Mouse (Mus musculus) cortical plate, adult 2 months (tissue): ENCODE data around the gene Pla2g3. TPM values are rescaled to one million over a fixed set of nuclear protein-coding genes. Genes with fewer than 3 reads are reported as not detected.

Source experiments
- H3K27ac ChIP-seq: fragments of 200-500 bp; 2 replicates; pipeline ENCODE4 v1.5.1; 2012; ENCODE audit warnings: low read length, control low read depth, inconsistent platforms; ENCODE audit not compliant: insufficient read depth
- H3K4me1 ChIP-seq: fragments of 200-500 bp; 2 replicates; pipeline ENCODE4 v1.6.1; 2011; ENCODE audit warnings: low read length; ENCODE audit not compliant: control insufficient read depth, insufficient read depth
- H3K4me3 ChIP-seq: fragments of 200-500 bp; 2 replicates; pipeline ENCODE4 v1.5.1; 2011; ENCODE audit warnings: mild to moderate bottlenecking, low read length, control low read depth; ENCODE audit not compliant: insufficient read depth
- CTCF ChIP-seq: fragments of 200-500 bp; IDR thresholded peaks from 2 replicates; pipeline ENCODE4 v1.5.1; 2011; ENCODE audit warnings: mild to moderate bottlenecking, control low read depth, low read length; ENCODE audit not compliant: insufficient read depth; ENCODE audit errors: extremely low read depth
- POLR2A ChIP-seq: fragments of 200-500 bp; IDR thresholded peaks from 2 replicates; pipeline ENCODE4 v1.6.1; 2011; ENCODE audit warnings: mild to moderate bottlenecking, low read length, control low read depth; ENCODE audit not compliant: insufficient read depth; ENCODE audit errors: extremely low read depth
- polyA plus RNA-seq: library from polyadenylated mRNA; depleted of rRNA; stranded (reverse); fragments of >200 nt; gene quantifications from 2 replicates; pipeline ENCODE4 v1.2.3, GENCODE M21; 2012

The Pla2g3 gene
- polyA plus RNA-seq, 1 experiment, result 2.9 TPM

DNA sequence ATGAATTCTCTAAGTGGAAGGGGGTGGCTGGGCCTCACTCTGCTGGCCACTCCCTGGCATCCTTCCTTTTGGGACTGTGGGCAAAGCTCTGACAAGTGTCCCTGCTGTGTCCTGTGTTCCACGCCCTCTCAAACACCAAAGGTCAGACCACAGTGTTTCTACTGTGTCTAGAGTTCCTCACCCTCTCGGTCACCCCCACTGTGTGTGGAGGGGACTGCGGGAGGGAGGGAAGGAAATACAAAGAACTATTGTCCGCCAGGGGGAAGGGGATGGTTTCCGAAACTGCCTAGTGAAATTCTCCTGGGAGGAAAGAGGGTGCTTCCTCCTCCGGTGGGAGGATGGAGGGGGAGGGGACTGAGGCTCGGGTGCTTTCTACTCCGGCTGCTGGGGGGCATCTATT lies 46.9 kb downstream of the Pla2g3 start:
- H3K4me3 ChIP-seq, result no peak overlapping the region; the same call in 1 of the 2 replicates
- no peak overlapping the region for H3K27ac ChIP-seq
- TF ChIP-seq CTCF, result no peak
- TF ChIP-seq POLR2A, result no peak
- H3K4me1 ChIP-seq, result no peaks in the 10 kb centered on the region

DNA sequence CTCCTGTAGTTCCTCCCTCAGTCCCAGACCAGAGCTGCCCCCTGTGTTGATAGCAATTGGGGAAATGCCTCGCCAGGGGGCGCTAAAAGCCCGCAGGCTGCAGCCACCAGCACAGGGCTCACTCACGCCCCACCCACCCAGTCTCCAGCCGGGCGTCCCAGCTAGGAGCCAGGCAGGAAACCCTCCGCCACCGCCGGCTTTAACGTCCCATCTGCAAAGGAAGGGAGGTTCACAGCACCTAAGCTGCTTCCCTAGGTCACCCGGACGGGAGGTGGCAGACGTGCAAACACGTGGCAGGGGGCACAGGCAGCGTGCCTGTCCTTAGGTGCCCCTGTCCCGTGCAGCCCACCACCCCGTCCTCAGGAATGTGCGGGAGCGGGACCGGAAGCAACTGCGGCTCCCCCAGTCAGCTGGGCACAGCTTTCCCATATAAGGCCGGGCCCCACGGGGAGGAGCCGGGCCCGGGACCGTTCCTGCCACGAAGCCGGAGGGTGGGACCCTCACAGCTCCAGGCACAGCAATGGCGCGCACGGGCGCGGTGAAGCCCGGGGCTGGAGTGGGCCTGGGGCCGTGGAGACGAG lies 47.4 kb downstream of the Pla2g3 start:
- Histone ChIP-seq H3K4me1 (no peaks in the 10 kb centered on the region), H3K4me3 (peak overlapping the region; percentile 58), H3K27ac (peak overlapping the region; percentile 70)
- no peak for TF ChIP-seq POLR2A
- peak; percentile 81 for TF ChIP-seq CTCF

DNA sequence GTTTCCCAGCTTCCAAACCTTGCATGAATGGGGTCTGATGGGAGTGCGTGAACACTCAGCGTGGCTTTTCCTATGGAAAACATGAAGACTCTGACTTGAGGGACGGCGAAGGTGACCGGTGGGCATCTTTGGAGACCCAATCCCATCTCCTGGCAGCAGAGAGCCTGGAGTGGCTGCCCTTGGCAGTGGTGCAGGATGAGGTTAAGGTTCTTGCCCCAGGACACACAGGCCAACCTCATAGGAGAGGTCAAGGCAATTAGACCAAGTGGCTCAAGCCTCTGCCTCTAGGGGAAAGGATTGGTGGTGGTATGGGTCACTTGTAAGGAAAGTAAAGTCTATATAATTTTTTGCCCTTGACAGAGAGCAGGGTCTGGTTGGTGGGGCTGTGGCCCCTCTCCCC lies 48.0 kb downstream of the Pla2g3 start:
- Histone ChIP-seq H3K4me3 (peak overlapping the region; percentile 58; the same call in 1 of the 2 replicates), H3K4me1 (no peaks in the 10 kb centered on the region), H3K27ac (peak overlapping the region; percentile 70; the same call in 1 of the 2 replicates)
- TF ChIP-seq POLR2A, result no peak
- TF ChIP-seq CTCF, result no peak

DNA sequence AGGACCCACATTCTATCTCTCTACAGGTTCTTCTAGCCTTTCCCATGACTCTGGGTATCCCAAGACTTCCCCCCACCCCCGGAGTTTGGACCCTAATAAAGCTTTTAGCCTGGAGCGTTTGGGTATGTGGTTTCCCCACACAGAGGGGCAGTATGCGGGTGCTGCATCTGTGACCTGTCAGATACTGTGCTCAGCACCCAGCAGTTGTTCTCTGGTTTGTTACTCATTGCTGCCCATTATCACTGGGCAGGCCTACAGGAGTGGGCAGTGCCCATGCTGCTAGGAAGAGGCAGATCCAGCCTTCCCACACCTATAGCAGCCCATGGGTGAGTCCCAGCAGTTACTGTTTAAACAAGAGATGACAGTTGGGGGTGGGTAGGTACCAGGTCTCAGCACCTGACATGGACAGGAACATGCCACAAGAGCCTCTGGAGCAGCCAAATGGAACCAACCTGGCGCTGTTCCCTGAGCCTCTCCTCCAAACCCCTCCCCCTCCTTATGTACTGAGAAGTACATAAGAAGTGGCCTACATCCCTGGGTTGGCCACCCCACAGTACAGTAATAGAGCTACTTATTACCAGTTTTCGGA lies 48.8 kb downstream of the Pla2g3 start:
- TF ChIP-seq POLR2A (no peak), CTCF (no peak)
- Histone ChIP-seq H3K4me3 (no peak overlapping the region), H3K4me1 (no peaks in the 10 kb centered on the region), H3K27ac (no peak overlapping the region)

DNA sequence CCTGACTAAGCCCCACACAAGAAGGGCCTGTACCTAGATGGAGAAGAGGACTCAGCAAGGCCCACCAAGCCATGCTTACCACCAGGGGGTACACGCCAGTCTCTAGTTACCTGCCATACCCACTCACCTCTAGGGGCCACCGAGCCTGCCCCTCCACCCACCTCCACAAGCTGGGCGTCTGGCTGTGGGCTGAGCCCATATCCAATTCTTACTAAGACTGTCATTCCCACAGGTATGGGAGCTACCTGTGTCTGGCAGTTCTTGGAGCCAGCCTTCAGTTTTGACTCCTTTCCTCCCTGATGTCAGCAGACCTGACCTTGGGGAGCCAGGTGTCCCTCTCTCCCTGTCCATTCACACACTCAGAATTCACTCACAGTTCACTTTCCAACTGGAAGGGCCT lies 49.6 kb downstream of the Pla2g3 start:
- TF ChIP-seq POLR2A (no peak), CTCF (no peak)
- Histone ChIP-seq H3K4me3 (no peak overlapping the region), H3K4me1 (no peaks in the 10 kb centered on the region)

DNA sequence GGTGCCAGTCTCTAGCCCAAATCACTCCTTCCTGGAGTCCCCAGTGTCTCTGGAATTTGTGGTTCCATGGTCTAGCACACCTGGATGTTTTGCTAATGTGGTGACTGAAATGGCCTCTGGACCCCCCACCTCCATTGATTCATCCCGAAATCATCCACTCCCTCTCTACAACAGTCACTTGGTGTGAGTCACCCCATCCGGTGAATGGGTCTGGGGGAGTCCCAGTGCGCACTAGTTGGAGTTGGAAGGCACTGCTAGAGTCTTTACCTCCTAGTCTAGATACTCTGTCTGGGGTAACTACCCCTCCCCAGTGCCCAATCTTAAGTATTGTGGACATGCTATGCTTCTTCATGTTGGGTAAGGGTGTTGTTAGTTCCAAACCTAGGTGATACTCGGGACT lies 50.3 kb downstream of the Pla2g3 start:
- Histone ChIP-seq H3K27ac (no peak overlapping the region), H3K4me1 (no peaks in the 10 kb centered on the region), H3K4me3 (peak overlapping the region; percentile 43; the same call in 1 of the 2 replicates)
- TF ChIP-seq POLR2A, result no peak
- no peak for TF ChIP-seq CTCF

More for the DNA sequence above, 49.6 kb downstream of the Pla2g3 start:
- H3K27ac ChIP-seq, result no peak overlapping the region

DNA sequence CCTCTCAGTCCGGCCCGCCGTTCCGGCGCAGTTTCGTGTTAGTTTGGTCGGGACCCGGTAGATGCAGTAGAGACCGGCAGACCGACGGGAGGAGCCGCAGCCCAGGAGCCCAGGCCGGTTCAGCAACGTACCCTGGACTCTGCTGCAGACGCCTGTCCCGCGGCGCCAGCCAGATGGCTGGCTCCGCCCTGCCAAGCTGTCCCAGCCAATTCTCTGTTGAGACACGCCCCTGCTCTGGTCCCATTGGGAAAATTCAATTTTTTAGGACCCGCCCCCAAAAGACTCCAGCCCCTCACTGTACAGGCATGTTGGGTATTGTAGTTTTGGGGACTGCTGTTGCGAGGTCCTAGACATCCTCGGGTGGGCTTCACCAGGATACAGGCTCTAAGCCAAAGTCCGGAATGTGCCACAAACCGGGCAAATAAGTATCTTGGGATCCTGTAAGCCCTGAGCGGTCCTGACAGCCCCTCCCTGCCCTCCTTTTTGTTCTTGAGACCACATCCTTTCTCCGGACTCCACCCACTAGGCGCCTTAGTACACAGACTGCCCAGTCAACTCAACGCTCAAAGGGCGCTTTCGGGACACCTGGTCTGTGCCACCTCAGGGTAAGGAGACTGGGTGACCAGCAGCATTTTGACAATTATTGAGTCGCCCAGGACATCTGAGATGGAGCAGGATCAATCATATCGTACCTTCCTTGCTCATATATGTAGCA lies 51.2 kb downstream of the Pla2g3 start:
- no peak overlapping the region for H3K27ac ChIP-seq
- H3K4me1 ChIP-seq, result no peaks in the 10 kb centered on the region
- H3K4me3 ChIP-seq, result peak overlapping the region; percentile 43
- no peak for TF ChIP-seq CTCF
- peak; percentile 48; the same call in 1 of the 2 replicates for TF ChIP-seq POLR2A

DNA sequence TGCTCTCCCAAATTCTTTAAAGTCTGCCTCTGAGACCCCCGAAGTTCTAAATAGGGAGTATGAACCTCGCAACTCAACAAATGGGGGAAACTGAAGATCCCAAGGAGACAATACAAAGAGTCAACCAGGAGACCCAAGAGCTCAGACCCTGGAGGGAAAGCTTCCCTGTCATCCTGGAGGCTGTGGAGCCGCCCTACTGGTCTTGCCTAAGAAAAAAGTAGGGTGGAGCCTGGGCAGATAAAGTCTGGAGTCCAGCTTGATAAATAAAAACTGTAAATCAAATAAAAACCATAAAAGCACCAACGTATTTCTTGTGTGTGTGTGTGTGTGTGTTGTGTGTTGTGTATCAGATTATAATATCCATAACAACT lies 51.7 kb downstream of the Pla2g3 start:
- no peak overlapping the region for H3K27ac ChIP-seq
- peak overlapping the region; percentile 43 for H3K4me3 ChIP-seq
- H3K4me1 ChIP-seq, result no peaks in the 10 kb centered on the region
- no peak for TF ChIP-seq CTCF
- no peak for TF ChIP-seq POLR2A

DNA sequence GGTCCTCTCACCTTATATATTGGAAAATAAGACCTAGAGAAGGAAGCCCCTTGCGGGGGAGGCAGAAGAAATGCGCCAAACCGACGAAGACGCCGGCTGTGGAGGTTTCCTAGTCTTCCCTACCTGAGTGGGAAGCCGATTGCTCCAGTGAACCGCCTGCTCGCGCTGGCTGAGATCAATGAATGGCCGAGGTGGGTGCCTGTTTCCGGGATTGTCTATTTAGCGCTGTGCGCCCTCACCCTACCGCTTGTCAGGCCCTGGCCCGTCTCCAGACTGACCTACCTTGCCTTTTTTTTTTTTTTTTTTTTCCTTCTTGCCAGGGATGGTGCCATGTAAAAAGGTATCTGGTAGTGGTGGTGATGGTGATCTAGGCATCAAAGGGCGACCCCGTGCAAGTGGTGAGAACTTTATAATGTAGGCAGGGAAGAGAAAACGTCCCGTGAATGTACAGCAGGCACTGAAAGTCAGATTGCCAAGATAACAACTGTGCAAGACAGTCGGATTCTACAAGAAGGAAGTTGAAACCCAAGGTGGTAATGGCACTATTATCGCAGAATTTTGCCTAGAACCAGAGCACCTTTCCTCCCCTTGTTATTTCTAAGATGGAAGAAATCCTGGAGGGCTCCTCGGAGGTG lies 52.5 kb downstream of the Pla2g3 start, which contains the start of gene Smtn:
TSS of gene Smtn (minus strand) at position 162 of the 635 bp plus-strand sequence.
- H3K4me3 ChIP-seq, result peak within 1 kb of the TSS; percentile 43
- no peaks in the 10 kb centered on the region for H3K4me1 ChIP-seq
- TF ChIP-seq CTCF (no peak), POLR2A (no peak)
- no peak within 1 kb of the TSS for H3K27ac ChIP-seq
